Mouse (Mus musculus) kidney, embryonic 16.5 days (tissue): ENCODE results near the gene Pes1. TPM values are rescaled to one million over a fixed set of nuclear protein-coding genes. Genes with fewer than 3 reads are reported as not detected.
"Not testable (repeated sequence)": the region's sequence is repeated elsewhere in the genome, so short reads cannot be mapped to it uniquely, and the experiment has no call there.

Experiments
- ATAC-seq: fragments of 200-750 bp; cut with Nextera tagmentation; 2 replicates; pipeline ENCODE4 v1.8.0; 2017; ENCODE audit warnings: moderate TSS enrichment; ENCODE audit not compliant: low FRiP score, low TSS enrichment
- H3K27ac ChIP-seq: fragments of 300-500 bp; sonication (generic); 2 replicates; pipeline ENCODE4 v1.5.1; 2014; ENCODE audit warnings: low read length
- H3K27me3 ChIP-seq: fragments of 300-500 bp; sonication (generic); 2 replicates; pipeline ENCODE4 v1.6.1; 2014; ENCODE audit warnings: low read length, control low read depth, mixed read lengths; ENCODE audit not compliant: insufficient read depth
- H3K36me3 ChIP-seq: fragments of 300-500 bp; sonication (generic); 2 replicates; pipeline ENCODE4 v1.6.1; 2014; ENCODE audit warnings: low read length, control low read depth, mixed read lengths; ENCODE audit not compliant: insufficient read depth
- H3K4me1 ChIP-seq: fragments of 300-500 bp; sonication (generic); 2 replicates; pipeline ENCODE4 v1.6.1; 2014; ENCODE audit warnings: low read length, control low read depth, mixed read lengths; ENCODE audit not compliant: insufficient read depth
- H3K4me2 ChIP-seq: fragments of 300-500 bp; sonication (generic); replicated peaks from 2 replicates; pipeline ENCODE4 v1.6.1; 2014; ENCODE audit warnings: low read depth, low read length
- H3K4me3 ChIP-seq: fragments of 300-500 bp; sonication (generic); 2 replicates; pipeline ENCODE4 v1.5.1; 2014; ENCODE audit warnings: mild to moderate bottlenecking, low read length
- H3K9ac ChIP-seq: fragments of 300-500 bp; sonication (generic); replicated peaks from 2 replicates; pipeline ENCODE4 v1.6.1; 2014; ENCODE audit warnings: low read length
- H3K9me3 ChIP-seq: fragments of 300-500 bp; sonication (generic); 2 replicates; pipeline ENCODE4 v1.6.1; 2016; ENCODE audit warnings: low read length, control low read depth
- WGBS: fragments of 180-500 bp; shearing (Covaris S2); extraction: QIAGEN DNeasy Blood & Tissue Kit; methylation state at CpG from one replicate; pipeline ENCODE4 v1.1.7; 2014; 5-methylcytosine and 5-hydroxymethylcytosine counted together
- polyA plus RNA-seq: library from polyadenylated mRNA; unstranded; fragments of >200 nt; fragmentation: Nextera tagmentation; extraction: Ambion mirVana; gene quantifications from 2 replicates; pipeline ENCODE4 v1.2.1, GENCODE M21; 2015

Gene Pes1
- polyA plus RNA-seq, 1 experiment from 2014 or later: 88.0 TPM

DNA sequence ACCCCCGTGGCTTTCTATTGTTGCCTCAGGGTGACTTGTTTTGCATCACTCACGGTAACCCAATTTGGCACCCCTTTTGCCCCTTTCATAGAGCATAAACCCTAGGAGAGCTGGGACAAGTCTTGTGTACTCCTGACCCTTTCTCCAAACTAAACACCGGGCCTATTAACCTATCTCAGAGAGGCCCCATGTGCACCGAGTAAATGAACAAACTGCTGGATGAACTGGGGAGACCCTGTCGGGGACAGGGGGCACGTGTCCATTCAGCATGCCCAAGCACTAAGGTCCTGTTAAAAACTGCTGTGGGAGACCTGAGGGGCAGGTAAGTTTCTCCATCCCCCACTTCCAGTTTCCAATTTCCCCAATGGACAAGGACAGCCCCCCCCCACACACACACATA lies 32.8 kb upstream of the Pes1 start:
- H3K27ac ChIP-seq: peak overlapping the region; percentile 48; the same call in 1 of the 2 replicates

DNA sequence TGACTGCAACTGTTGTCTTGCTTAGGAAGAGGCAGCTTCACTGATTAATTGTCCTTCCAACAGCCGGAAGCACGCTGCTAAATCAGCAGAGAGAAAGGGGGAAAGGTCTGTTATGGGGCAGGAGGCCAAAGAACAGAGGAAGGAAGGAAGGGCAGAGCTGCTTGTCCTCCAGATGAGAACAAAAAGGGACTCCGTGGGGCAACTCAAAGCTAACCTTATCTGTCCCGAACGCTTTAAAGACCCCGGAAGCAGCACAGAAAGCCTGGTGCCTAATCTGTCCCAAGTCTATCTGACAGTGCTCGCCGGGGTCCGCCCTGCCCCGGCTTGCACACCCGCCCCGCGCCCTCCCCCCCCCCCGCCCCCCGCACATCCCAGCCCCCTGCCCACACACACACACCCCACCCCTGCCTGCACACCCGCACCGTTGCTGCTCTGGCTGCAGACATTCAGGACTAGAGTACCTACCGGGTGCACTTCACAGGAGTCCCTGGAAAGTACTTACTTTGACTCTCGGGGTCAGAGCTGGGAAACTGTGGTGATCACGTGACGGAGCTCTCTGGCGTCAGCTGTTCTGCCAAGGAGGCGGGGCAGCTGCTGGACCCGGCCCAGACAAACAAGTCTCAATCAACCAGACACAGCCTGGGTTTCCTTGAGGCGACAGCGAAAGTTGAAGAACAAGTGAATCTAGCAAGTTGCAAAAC lies 32.1 kb upstream of the Pes1 start, which contains the start of gene Tcn2:
Tcn2 (minus strand) TSS at position 649 of the 701 bp plus-strand sequence.
- H3K4me3 ChIP-seq: peak within 1 kb of the TSS; percentile 55
- H3K9ac ChIP-seq: peak within 1 kb of the TSS; percentile 58
- H3K27ac ChIP-seq: peak within 1 kb of the TSS; percentile 48; the same call in 1 of the 2 replicates
- under 1% methylated on average over 22 of the region's 26 CpGs for WGBS
- H3K27me3 ChIP-seq: no peaks in the 10 kb centered on the region
- H3K9me3 ChIP-seq: no peaks in the 10 kb centered on the region
- H3K4me2 ChIP-seq: peak within 1 kb of the TSS; percentile 68
- no peaks in the 10 kb centered on the region for H3K36me3 ChIP-seq
- peak; percentile 74 for ATAC-seq
- H3K4me1 ChIP-seq: peaks cover 14% of the 10 kb centered on the region

More for the DNA sequence above, 32.8 kb upstream of the Pes1 start:
- Histone ChIP-seq H3K27me3 (no peaks in the 10 kb centered on the region), H3K4me3 (peak overlapping the region; percentile 55), H3K4me1 (peaks cover 14% of the 10 kb centered on the region), H3K9me3 (no peaks in the 10 kb centered on the region), H3K36me3 (peaks cover 3% of the 10 kb centered on the region; the same call in 1 of the 2 replicates), H3K9ac (peak overlapping the region; percentile 58), H3K4me2 (peak overlapping the region; percentile 68)
- ATAC-seq: peak; percentile 24; the same call in 1 of the 2 replicates
- 32% methylated on average over 6 of the region's 6 CpGs for WGBS

DNA sequence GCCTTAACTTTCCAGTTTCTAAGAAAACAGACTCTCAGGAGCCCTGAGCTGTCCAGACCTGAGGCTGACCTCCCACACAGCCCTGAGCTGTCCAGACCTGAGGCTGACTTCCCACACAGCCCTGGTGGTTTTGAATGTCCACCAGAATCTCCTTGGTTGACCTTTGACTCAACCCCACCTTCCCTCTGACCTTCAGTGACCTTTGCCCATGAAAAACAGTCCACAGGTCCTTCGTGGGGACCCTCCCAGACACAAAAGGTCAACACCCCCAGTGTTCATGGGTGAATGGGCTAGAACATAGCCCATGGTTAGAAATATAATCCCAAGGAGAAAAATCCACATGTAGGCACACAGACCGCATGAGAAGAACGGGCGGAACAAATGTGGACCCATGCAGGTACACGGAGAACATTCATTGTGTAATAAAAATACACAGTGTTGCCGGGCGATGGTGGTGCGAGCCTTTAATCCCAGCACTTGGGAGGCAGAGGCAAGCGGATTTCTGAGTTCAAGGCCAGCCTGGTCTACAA lies 30.0 kb upstream of the Pes1 start:
- WGBS: 84% methylated on average over 9 of the region's 9 CpGs
- Histone ChIP-seq H3K27ac (no peak overlapping the region), H3K4me3 (no peak overlapping the region), H3K4me2 (no peak overlapping the region), H3K9me3 (no peaks in the 10 kb centered on the region), H3K27me3 (no peaks in the 10 kb centered on the region), H3K36me3 (no peaks in the 10 kb centered on the region), H3K4me1 (peaks cover 14% of the 10 kb centered on the region), H3K9ac (no peak overlapping the region)
- ATAC-seq: no peak

DNA sequence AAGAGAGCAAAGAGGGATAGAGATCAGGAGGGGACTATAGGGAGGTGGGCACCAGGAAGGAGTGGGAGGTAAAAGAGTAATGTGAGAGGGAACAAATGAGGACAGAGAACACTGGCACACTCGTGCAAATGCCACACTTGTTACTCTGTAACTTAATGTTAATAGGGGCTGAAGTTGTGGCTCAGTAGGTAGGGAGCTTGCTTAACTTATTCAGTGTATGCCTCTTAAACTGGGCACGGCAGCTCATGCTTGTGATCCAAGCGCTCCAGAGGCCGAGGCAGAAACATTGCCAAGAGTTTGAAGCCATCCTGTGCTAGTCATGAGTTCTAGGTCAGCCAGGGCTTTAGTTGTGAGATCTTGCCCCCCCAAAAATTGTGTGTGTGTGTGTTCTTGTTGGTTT lies 28.6 kb upstream of the Pes1 start:
- 66% methylated on average over 4 of the region's 4 CpGs for WGBS
- H3K27me3 ChIP-seq: no peaks in the 10 kb centered on the region
- peaks cover 14% of the 10 kb centered on the region for H3K4me1 ChIP-seq
- no peaks in the 10 kb centered on the region for H3K9me3 ChIP-seq
- ATAC-seq: 0 out of 2 replicates have a peak, but pooled peaks have one; percentile 20
- no peak overlapping the region for H3K4me2 ChIP-seq
- no peaks in the 10 kb centered on the region for H3K36me3 ChIP-seq
- no peak overlapping the region for H3K4me3 ChIP-seq
- no peak overlapping the region for H3K9ac ChIP-seq
- peak overlapping the region; percentile 24; the same call in 1 of the 2 replicates for H3K27ac ChIP-seq

DNA sequence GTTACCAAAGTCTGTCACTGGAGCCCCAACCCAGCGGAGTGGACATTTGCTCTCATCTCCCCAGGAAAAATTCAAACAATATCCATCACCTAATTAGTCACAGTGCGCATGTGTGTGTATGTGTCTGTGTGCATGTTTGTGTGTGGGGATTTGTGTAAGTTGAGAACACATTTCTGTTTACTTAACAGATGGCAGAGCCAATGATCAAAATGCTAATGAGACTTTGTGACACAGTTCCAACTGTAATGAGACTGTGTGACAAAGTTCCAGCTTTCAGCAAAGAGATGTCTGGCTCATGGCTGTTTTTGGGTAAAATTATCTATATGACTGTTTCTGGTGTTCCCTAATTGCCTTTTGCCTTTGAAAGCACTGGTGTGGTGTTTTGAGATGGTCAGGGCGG lies 27.5 kb upstream of the Pes1 start:
- no peak overlapping the region for H3K27ac ChIP-seq
- H3K4me1 ChIP-seq: peaks cover 6% of the 10 kb centered on the region
- no peak overlapping the region for H3K4me3 ChIP-seq
- no peak overlapping the region for H3K4me2 ChIP-seq
- H3K9me3 ChIP-seq: no peaks in the 10 kb centered on the region
- WGBS: 72% methylated on average over 3 of the region's 3 CpGs
- H3K27me3 ChIP-seq: no peaks in the 10 kb centered on the region
- no peaks in the 10 kb centered on the region for H3K36me3 ChIP-seq
- no peak overlapping the region for H3K9ac ChIP-seq
- no peak for ATAC-seq

DNA sequence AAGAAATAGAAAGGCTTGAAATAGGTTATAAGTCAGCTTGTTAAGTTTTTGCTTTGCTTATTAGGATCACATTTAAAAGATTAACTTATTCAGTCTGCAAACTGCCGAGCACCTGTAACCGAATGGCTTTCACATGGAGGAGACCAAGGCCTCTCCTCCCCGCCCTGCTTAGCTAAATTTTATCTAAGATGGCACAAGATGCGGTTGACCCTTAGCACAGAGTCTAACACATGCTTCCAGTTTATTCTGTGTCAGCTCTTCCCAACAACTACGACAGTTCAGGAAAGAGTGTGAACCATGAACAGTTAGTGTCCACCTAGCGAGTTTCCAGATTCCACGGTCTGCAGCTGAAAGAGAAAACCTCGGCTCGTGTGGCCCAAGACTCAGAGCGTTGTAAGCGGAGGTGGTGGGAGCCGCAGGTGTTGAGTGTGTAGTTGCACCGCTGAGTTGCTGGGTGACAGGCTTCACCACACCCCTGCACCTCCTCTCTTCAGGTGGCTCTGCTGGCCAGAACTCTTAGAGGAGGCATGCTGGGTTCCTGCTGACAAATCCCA lies 26.4 kb upstream of the Pes1 start:
- H3K4me1 ChIP-seq: no peaks in the 10 kb centered on the region; the same call in 1 of the 2 replicates
- H3K9ac ChIP-seq: no peak overlapping the region
- H3K4me3 ChIP-seq: no peak overlapping the region
- no peaks in the 10 kb centered on the region for H3K9me3 ChIP-seq
- 74% methylated on average over 13 of the region's 13 CpGs for WGBS
- ATAC-seq: 0 out of 2 replicates have a peak, but pooled peaks have one; percentile 67
- no peaks in the 10 kb centered on the region for H3K27me3 ChIP-seq
- no peaks in the 10 kb centered on the region for H3K36me3 ChIP-seq
- H3K27ac ChIP-seq: peak overlapping the region; percentile 62
- H3K4me2 ChIP-seq: no peak overlapping the region

DNA sequence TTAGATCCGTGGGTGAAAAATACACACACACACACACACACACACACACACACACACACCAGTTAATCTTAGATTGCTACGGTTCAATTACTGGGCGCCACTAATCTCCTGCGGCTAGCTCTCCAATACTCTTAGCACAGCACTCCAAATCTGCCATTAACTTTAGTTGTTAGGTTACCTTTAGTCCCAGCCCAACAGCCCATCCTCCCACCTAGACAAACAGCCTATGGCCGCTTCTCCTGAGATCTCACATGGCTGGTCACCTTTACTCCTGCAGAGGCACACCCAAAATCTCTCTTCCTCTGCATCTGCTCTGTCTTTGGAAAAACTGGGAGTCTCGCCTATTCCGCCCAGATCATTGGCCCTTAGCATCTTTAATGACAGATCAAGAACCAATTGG lies 22.4 kb upstream of the Pes1 start:
- Histone ChIP-seq H3K4me1 (no peaks in the 10 kb centered on the region), H3K36me3 (no peaks in the 10 kb centered on the region), H3K9me3 (no peaks in the 10 kb centered on the region), H3K4me3 (no peak overlapping the region), H3K4me2 (no peak overlapping the region), H3K27ac (no peak overlapping the region), H3K9ac (no peak overlapping the region), H3K27me3 (peaks cover 5% of the 10 kb centered on the region; the same call in 1 of the 2 replicates)
- no peak for ATAC-seq
- WGBS: 92% methylated on average over 7 of the region's 7 CpGs

DNA sequence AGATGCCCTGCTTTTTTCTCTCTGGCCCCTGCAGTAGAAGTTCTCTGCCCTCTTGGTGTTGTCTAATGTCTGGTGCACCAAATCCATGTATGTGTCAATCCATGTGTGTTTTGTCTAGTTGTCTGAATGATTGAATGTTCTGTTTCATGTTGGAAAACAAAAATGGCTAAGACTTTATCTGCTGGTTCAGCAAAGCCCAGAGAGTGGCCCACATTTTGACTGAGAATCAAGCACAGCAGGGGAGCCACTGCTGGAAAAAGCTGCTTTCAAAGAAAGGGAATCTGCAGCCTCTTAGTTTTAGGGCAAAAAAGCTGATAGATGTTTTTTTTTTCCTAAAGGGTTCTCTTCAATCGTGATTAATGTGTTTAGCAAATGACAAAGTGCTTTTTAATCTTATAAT lies 17.4 kb upstream of the Pes1 start:
- no peaks in the 10 kb centered on the region for H3K4me1 ChIP-seq
- no peaks in the 10 kb centered on the region for H3K36me3 ChIP-seq
- 26% methylated on average over 1 of the region's 1 CpGs for WGBS
- H3K9ac ChIP-seq: no peak overlapping the region
- H3K27ac ChIP-seq: no peak overlapping the region
- no peak for ATAC-seq
- H3K4me2 ChIP-seq: no peak overlapping the region
- H3K4me3 ChIP-seq: no peak overlapping the region
- H3K27me3 ChIP-seq: peaks cover 5% of the 10 kb centered on the region; the same call in 1 of the 2 replicates
- H3K9me3 ChIP-seq: no peaks in the 10 kb centered on the region

DNA sequence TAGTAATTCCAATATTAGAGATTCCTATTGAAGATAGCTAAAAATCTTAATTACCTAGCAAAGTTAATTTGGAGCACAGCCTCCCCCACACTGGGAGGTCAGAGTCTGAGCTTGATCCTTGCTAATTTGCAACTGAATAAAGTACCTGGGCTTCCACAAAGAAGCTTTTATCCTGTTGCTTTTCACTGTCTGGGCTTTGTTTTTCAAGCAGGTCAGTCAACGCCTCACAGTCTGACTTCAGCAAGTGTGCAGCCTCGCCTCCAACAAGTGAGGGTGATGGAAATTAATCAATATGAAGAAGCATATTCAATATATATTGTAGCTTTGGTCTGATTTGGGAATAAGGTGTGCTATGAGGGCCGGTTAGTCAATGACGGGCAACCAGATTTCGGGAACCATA lies 8.9 kb upstream of the Pes1 start:
- H3K27ac ChIP-seq, H3K9me3 ChIP-seq, H3K4me1 ChIP-seq, H3K27me3 ChIP-seq, H3K4me3 ChIP-seq, ATAC-seq, H3K36me3 ChIP-seq, H3K9ac ChIP-seq, H3K4me2 ChIP-seq: not testable (repeated sequence)
- 85% methylated on average over 5 of the region's 5 CpGs for WGBS

DNA sequence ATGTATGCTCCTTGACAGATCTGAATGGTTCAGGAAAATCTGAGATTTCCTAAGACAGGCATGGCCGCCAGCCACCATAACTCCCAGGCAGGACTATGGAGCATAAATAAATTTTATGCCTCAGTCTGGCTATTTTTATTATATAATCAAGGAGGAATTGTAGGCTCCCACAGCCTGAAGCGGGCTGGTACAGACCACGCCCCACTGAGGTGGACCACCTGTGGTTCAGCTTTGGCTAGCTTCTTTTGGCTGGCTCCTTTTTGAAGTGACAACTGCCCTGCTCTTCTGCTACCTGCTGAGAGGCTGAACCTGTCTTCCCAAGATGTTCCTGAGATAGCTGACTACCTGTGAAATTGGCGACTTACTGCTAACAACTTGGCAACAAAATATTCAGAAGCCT lies 8.4 kb upstream of the Pes1 start:
- ATAC-seq: not testable (repeated sequence)
- WGBS: 82% methylated on average over 4 of the region's 4 CpGs

More for the DNA sequence above, 8.4 kb upstream of the Pes1 start:
- H3K36me3 ChIP-seq, H3K27me3 ChIP-seq, H3K4me2 ChIP-seq, H3K4me3 ChIP-seq, H3K27ac ChIP-seq, H3K9ac ChIP-seq, H3K9me3 ChIP-seq, H3K4me1 ChIP-seq: not testable (repeated sequence)
